ENCODE assay signal across 19 mouse cellular contexts in genomic region chr9:63834416-63834815, GRCm38 (mm10).
DNase-seq lines count a peak whose midpoint lies in the region; TF ChIP-seq lines count a peak whose summit lies in the region.
"Had no signal": no experiment of that assay in that cellular context is flagged by ENCODE, and none has a peak within 500 bp of the region (broad histone marks: within the 10 kb centered on the region; RNA-seq: fewer than 3 reads in every experiment).

No protein-coding gene starts in this region.

- no peak for TF ChIP-seq POLR2A in cerebellum, adult 2 months (IDR thresholded peaks at IDR 0.05; ENCODE audit: borderline replicate concordance, insufficient read depth, low read length)

- H3K4me3 ChIP-seq in cerebellum, adult 2 months (replicated peaks; ENCODE audit: insufficient read depth, low read depth, low read length), result no peak overlapping the region

- no peak overlapping the region for H3K27ac ChIP-seq in cerebellum, adult 2 months (ENCODE audit: insufficient read depth, low read length)

- no peaks in the 10 kb centered on the region for H3K27me3 ChIP-seq in cerebellum, adult 2 months (ENCODE audit: control insufficient read depth, insufficient read depth, low read length)
- H3K27me3 ChIP-seq: Patski had no signal

- 41% methylated on average over 3 of the region's 3 CpGs for WGBS in cerebellum, adult 2 months

- DNase-seq in cerebellum, postnatal 10 days, result peak; percentile 55 to 76
- DNase-seq in cerebellum, adult 9-11 months, result no peak
- DNase-seq in cerebellum, postnatal 14 days, result peak; percentile 25 to 39
- no peak for DNase-seq in cerebellum, adult 2 months
- DNase-seq in left cerebral cortex, postnatal 4 days, result peak; percentile 51
- no peak for DNase-seq in left cerebral cortex, postnatal 14 days (ENCODE audit: low spot score in 2 of 2)
- peak; percentile 16 for DNase-seq in MN1 (ENCODE audit: low spot score)
- DNase-seq in adrenal gland, postnatal 14 days, result no peak
- DNase-seq: adrenal gland, adult 2 months; adrenal gland, adult 8-10 months; adrenal gland, postnatal 10 days; adrenal gland, postnatal 25 days; adrenal gland, postnatal 36 days; B cell, adult 2 months; cerebellum, adult 11 months; cerebellum, adult 11-12 months; cerebellum, adult 18-20 months; cerebellum, adult 8-10 months had no signal

- no peak for TF ChIP-seq CTCF in cerebellum, adult 2 months (IDR thresholded peaks at IDR 0.05; ENCODE audit: borderline replicate concordance, insufficient read depth, low read depth, low read length)

- intact Hi-C loops in left cerebral cortex, postnatal 4 days (cut with DNase I), result loop anchor here (10.0 kb wide), 1 partner anchor 80 kb away; the partner anchor contains the start of gene Smad3
- intact Hi-C loops in left cerebral cortex, postnatal 14 days (cut with DNase I), result no loop called here

- H3K4me1 ChIP-seq in cerebellum, adult 2 months (ENCODE audit: control insufficient read depth, insufficient read depth, low read length), result no peaks in the 10 kb centered on the region

Comparison
In these comparisons a context has a peak if more than half of its experiments do, and no peak if none do; other contexts are left out.
1. DNase-seq: peak in cerebellum, postnatal 10 days (2 of 2), cerebellum, postnatal 14 days (2 of 2), left cerebral cortex, postnatal 4 days (single experiment) and MN1 (single experiment); none in cerebellum, adult 9-11 months (single experiment), cerebellum, adult 2 months (0 of 2), left cerebral cortex, postnatal 14 days (0 of 2) and adrenal gland, postnatal 14 days (single experiment).